Mouse (Mus musculus) A20 (cell line): ENCODE measurements around the gene Pum2.

ENCODE experiments used
- DNase-seq: peaks from one replicate; pipeline ENCODE4 v3.0.0-alpha.2; 2011; ENCODE audit warnings: low read depth, low spot score

Pum2 gene

DNA sequence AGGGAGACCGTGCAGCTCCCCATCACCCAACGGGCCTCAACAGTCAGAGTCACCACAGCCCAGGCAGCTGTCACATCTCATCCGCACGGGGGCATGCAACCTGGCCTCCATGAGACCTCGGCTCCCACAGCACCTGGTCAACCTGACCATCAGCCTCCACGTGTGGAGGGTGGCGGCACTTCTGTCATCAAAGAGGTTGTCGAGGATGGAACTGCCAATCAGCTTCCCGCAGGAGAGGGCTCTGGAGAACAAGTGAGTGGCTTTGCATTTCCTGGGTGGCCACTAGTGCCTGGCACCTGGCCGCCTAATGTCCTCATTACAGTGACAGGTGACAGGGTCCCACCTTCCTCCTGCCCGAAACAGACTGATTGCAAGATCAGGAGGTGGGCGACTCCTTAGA, 116.7 kb downstream of the Pum2 start:
- DNase-seq: no peak

DNA sequence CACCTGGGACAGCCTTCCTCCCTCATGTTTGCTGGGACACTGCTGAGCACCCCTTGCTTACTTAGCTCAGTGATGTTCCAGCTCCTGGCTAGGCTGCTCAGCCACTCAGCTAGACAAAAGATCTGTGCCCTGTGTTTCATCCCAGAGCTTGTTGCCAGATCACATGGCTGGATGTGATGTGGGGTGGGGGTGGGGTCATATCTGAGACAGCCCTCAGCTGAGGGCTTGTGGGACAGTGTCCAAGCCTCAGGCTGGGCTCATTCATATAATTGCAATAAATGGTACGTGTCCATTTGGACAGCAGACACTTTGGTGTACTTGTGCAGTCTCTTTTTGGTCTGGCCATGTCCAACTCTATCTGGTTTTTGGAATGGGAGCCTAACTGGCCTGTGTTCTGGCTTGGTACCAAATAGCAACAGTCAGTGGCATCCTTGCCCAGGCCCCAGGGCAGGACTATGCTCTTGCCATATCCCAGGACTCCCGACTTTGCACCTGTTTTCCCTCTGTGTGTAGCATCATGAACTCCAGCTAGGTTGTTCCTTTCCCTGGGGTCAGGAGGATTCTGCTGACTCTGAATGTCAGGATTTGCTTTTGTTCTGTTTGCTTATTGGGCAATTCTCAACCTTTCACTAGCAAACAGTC, 119.6 kb downstream of the Pum2 start:
- DNase-seq: no peak

GRCm38 (mm10) chr12:8797936-8798335, 124.0 kb downstream of the Pum2 start:
- no peak for DNase-seq

DNA sequence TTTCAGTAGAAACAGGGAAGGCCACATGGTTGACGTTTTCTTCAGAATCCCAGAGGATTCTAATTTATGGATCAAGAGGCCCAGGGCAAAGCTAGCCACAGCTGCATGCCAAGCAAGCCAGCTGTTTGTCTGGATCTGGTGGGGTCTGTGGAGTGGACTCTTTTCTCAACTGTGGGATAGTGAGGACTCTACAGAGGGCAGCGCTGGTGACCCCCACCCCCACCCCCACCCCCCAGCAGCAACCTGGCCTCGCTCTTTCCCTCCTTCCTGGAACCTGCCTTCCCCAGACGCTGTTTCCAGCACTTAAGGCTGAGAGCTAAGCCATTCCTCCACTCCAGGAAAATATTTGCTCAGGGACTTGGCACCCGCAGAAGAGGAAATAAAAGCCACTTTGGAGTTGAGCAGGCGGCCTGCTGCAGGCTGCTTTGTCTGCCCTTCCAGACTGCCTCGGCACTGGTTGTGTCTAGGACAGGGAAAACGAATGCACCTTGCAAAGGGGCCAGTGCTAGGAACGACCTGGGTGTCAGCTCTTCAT, 124.6 kb downstream of the Pum2 start:
- no peak for DNase-seq
